9 mouse cellular contexts compared by ENCODE assay signal in the genomic region with DNA sequence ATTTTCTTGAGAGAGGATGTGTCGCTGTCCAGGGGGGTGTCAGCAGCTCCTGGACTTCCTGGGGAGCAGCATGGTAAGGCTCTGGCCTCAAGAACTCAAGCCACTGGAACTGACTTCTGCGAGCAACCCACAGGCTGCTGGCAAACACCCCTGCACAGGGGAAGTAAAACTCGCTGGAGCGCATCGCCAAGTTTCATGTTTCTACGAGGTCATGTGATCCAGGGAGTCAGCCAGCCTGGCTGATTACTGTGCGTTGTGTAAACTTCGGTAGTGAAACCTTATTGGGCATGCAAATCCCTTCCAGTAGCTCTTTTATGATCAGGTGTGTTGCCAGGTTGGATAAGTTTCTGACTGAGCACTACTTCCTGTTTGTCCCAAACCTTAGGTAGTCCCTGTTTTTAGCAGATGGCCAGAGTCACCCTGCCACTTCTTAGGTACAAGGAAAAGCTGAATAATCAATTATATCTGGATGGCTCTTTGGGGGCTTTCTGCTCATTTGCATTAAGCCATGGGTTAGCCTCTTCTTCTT. TPM values are rescaled to one million over a fixed set of nuclear protein-coding genes. Genes with fewer than 3 reads are reported as not detected.
DNase-seq lines count a peak whose midpoint lies in the region; ATAC-seq and TF ChIP-seq lines count a peak whose summit lies in the region.
"Had no signal": no experiment of that assay in that cellular context is flagged by ENCODE, and none has a peak within 500 bp of the region (broad histone marks: within the 10 kb centered on the region; RNA-seq: fewer than 3 reads in every experiment).

Gene Blnk, minus strand, starts transcription at position 479 of the 529 bp plus-strand sequence.

- peak within 1 kb of the TSS; percentile 67; the same call in 1 of the 2 replicates for H3K27ac ChIP-seq in brown adipose tissue, adult 24 weeks (replicated peaks; ENCODE audit: low read depth, low read length)
- peak within 1 kb of the TSS; percentile 29; the same call in 1 of the 2 replicates for H3K27ac ChIP-seq in heart, adult 2 months
- 0 out of 2 replicates have a peak within 1 kb of the TSS, but pooled peaks have one; percentile 6 for H3K27ac ChIP-seq in lung, embryonic 14.5 days (ENCODE audit: low read depth)
- H3K27ac ChIP-seq: heart, embryonic 13.5 days had no signal

- no peak for TF ChIP-seq EP300 in heart, adult 2 months (IDR thresholded peaks at IDR 0.05; ENCODE audit: insufficient read depth, low read depth, low read length)

- peak within 1 kb of the TSS; percentile 33 for H3K4me3 ChIP-seq in brown adipose tissue, adult 24 weeks (ENCODE audit: insufficient read depth, low read depth, low read length)
- no peak within 1 kb of the TSS for H3K4me3 ChIP-seq in heart, adult 2 months
- H3K4me3 ChIP-seq in lung, embryonic 14.5 days (ENCODE audit: low read depth, low read length), result no peak within 1 kb of the TSS
- H3K4me3 ChIP-seq: heart, embryonic 13.5 days had no signal

- peak within 1 kb of the TSS; percentile 11; the same call in 1 of the 2 replicates for H3K4me2 ChIP-seq in lung, embryonic 14.5 days
- H3K4me2 ChIP-seq: heart, embryonic 13.5 days had no signal

- intact Hi-C loops in heart, adult 2 months (cut with DNase I), result no loop called here

- H3K4me1 ChIP-seq in brown adipose tissue, adult 24 weeks (ENCODE audit: control insufficient read depth, insufficient read depth, insufficient read length, low read length), result no peaks in the 10 kb centered on the region
- H3K4me1 ChIP-seq in heart, adult 2 months (ENCODE audit: control insufficient read depth, insufficient read depth, low read length), result no peaks in the 10 kb centered on the region; the same call in 1 of the 2 replicates
- H3K4me1 ChIP-seq in lung, embryonic 14.5 days (ENCODE audit: insufficient read depth), result no peaks in the 10 kb centered on the region
- H3K4me1 ChIP-seq: heart, embryonic 13.5 days had no signal

- no peaks in the 10 kb centered on the region for H3K27me3 ChIP-seq in heart, adult 2 months (ENCODE audit: control insufficient read depth, insufficient read depth, low read length)
- H3K27me3 ChIP-seq in lung, embryonic 14.5 days (ENCODE audit: insufficient read depth, low read length), result no peaks in the 10 kb centered on the region

- no peaks in the 10 kb centered on the region for H3K79me2 ChIP-seq in heart, adult 2 months (replicated peaks; ENCODE audit: control insufficient read depth, insufficient read depth, low read length)

- TF ChIP-seq CTCF in heart, adult 2 months (IDR thresholded peaks at IDR 0.05), result no peak
- TF ChIP-seq CTCF in lung, embryonic 14.5 days (IDR thresholded peaks at IDR 0.05; ENCODE audit: low read depth), result no peak

- no peaks in the 10 kb centered on the region for H3K36me3 ChIP-seq in heart, adult 2 months (ENCODE audit: control insufficient read depth, insufficient read depth, low read length)
- H3K36me3 ChIP-seq in lung, embryonic 14.5 days (ENCODE audit: insufficient read depth), result no peaks in the 10 kb centered on the region
- H3K36me3 ChIP-seq: heart, embryonic 13.5 days had no signal

- peak; percentile 54; the same call in 1 of the 2 replicates for TF ChIP-seq POLR2A in heart, adult 2 months (IDR thresholded peaks at IDR 0.05; ENCODE audit: insufficient read depth, low read depth, low read length)

- no peak within 1 kb of the TSS for H3K9ac ChIP-seq in heart, adult 2 months (ENCODE audit: low read depth, low read length)
- no peak within 1 kb of the TSS for H3K9ac ChIP-seq in lung, embryonic 14.5 days
- H3K9ac ChIP-seq: heart, embryonic 13.5 days had no signal

- WGBS in heart, adult 2 months, result 39% methylated on average over 8 of the region's 8 CpGs
- 7% methylated on average over 8 of the region's 8 CpGs for WGBS in large intestine, adult 2 months
- WGBS in lung, embryonic 14.5 days, result 32% methylated on average over 8 of the region's 8 CpGs

- no peak for ATAC-seq in CD4-positive, CD25-positive, alpha-beta regulatory T cell, adult 4 months
- ATAC-seq in lung, embryonic 14.5 days (ENCODE audit: insufficient read depth), result peak; percentile 56; the same call in 1 of the 2 replicates
- no peak for ATAC-seq in cerebellum, adult (ENCODE audit: insufficient number of reproducible peaks, low FRiP score, low TSS enrichment)

- DNase-seq in CD4-positive, CD25-positive, alpha-beta regulatory T cell, adult 2 months (ENCODE audit: low read depth, low spot score), result peak; percentile 9
- peak; percentile 72 to 86 for DNase-seq in heart, adult 2 months
- DNase-seq in large intestine, adult 2 months (ENCODE audit: low read depth, low spot score), result peak; percentile 94
- DNase-seq in lung, embryonic 14.5 days, result peak; percentile 70
- DNase-seq in spleen, adult 18-20 months, result peak; percentile 77 to 84

- H3K9me3 ChIP-seq in lung, embryonic 14.5 days (ENCODE audit: low read depth, low read length), result no peaks in the 10 kb centered on the region
- H3K9me3 ChIP-seq: heart, embryonic 13.5 days had no signal

RNA-seq across cellular contexts. Expression of gene Blnk, which starts in this region (rescaled TPM):
- 1 to 10 TPM in 1 of 2 experiments, not detected in 1; 3.3 TPM for polyA plus RNA-seq in CD4-positive, CD25-positive, alpha-beta regulatory T cell, adult 4 months (2017; shearing (Covaris generic))
- 1.9 and 2.2 TPM in 2 replicates for polyA plus RNA-seq in brown adipose tissue, adult 24 weeks (2012; ENCODE audit: insufficient read depth, insufficient read length, missing spikeins)
- total RNA-seq in heart, adult 2 months (2021), result 1 to 10 TPM; 1.2 to 1.7 TPM
- 1.9 and 3.6 TPM in 2 replicates for polyA plus RNA-seq in heart, adult 2 months (2012; rRNA removed)
- polyA plus RNA-seq in large intestine, adult 2 months (2012; rRNA removed), result 18.8 and 19.7 TPM in 2 replicates
- 0.83 and 1.2 TPM in 2 replicates for polyA plus RNA-seq in lung, embryonic 14.5 days (2014; fragmentation: Nextera tagmentation; extraction: Ambion mirVana)

Comparison
In these comparisons a context has a peak if more than half of its experiments do, and no peak if none do; other contexts are left out.
1. DNase-seq: peak in every context shown above with its lines; median percentile 94 in large intestine, adult 2 months; 80 in spleen, adult 18-20 months; 79 in heart, adult 2 months; 70 in lung, embryonic 14.5 days; 9 in CD4-positive, CD25-positive, alpha-beta regulatory T cell, adult 2 months.
2. H3K27ac ChIP-seq: peak in every context shown above with its lines; median percentile 67 in brown adipose tissue, adult 24 weeks; 29 in heart, adult 2 months; 6 in lung, embryonic 14.5 days.